Mouse (Mus musculus) CD8-positive naive resting alpha-beta T cell, adult 2 months (primary cell): ENCODE results near the gene Gpr19.

Source experiments
- DNase-seq, 2 experiments: peaks; one replicate each; pipeline ENCODE4 v3.0.0; 2022; ENCODE audit warnings: low read depth in 2 of 2, low spot score in 2 of 2

Gene Gpr19

DNA sequence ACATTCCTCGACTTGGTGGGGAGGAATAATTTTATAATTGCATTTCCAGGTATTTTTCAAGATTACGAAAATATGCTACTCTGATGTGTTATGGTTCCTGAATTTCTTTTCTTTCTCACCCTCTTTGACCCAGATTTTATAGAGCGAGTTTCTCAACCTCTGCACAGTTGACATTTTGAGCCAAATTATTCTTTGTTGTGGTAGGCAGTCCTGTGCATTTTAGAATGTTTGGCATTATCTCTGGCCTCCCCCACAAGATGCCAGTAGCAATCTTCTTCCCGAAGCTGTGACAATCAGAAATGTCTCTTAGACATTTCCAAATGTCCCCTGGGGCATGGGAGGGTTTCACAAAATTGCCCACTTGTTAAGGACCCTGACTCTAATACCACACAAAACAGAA, 25.3 kb upstream of the Gpr19 start:
- DNase-seq, result no peak

DNA sequence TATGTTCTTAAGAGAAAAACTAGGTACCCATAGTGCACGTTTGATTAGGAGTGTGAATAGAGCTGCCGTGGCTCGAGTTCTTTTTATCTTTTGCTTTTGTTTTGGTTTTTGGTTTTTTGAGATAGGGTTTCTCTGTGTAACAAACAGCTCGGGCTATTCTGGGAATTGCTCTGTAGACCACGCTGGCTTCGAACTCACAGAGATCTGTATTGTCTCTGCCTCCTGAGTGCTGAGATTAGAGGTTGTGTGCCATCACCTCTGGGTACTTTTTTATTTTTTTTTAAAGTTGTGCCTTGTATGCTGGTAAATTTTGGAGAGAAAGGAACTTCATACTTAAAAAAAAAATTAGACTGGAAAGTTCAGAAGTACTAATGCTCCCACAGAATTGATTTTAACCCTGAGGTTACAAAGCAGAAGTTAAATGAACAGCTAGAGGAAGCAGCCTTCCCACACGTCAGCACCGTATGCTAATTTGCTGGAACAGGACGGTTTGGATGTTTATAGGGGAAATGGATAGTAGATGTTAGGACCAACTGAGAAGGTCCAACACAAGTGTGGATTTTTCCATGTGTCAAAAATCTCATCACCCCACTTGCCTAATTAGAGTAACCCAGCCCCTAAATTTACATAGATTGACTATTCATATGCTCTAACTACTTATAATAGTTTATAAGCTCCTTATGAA, 24.3 kb upstream of the Gpr19 start:
- no peak for DNase-seq

DNA sequence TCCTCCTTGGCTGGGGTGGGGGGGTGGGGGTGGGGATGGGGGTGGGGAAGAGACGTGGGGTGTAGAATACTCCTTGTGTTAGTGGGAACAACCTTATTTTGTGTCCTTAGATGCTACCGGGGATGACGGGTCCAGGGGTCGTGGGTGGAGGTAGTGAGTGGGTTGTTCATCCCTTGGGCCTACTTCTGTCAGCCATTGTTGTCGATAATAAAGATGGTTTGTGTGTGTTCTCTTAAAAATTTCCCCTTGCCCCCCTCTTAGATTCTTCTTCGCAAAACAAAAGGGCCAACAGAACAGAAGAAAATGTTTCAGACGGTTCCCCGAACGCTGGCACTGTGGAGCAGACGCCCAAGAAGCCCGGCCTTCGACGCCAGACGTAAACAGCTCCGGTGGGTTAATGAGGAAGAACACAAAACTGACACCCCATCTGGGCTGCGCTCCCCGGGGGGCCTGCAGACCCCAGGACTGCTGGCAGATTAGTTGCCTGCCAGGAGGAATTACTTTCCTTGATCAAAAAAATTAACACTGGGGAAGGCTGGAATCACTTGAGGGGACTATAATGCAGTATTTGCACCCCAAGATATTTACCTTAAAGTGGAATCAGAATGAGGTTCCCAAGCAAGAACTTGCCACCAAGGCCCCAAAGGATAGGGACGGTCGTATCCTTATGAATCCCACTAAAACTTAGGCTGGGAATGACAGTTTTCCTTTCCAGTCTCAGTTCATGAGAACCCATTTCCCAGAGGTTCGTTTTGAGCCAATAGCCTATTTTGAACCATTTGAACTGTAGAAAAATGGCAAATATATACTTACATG, 23.5 kb upstream of the Gpr19 start:
- no peak for DNase-seq

DNA sequence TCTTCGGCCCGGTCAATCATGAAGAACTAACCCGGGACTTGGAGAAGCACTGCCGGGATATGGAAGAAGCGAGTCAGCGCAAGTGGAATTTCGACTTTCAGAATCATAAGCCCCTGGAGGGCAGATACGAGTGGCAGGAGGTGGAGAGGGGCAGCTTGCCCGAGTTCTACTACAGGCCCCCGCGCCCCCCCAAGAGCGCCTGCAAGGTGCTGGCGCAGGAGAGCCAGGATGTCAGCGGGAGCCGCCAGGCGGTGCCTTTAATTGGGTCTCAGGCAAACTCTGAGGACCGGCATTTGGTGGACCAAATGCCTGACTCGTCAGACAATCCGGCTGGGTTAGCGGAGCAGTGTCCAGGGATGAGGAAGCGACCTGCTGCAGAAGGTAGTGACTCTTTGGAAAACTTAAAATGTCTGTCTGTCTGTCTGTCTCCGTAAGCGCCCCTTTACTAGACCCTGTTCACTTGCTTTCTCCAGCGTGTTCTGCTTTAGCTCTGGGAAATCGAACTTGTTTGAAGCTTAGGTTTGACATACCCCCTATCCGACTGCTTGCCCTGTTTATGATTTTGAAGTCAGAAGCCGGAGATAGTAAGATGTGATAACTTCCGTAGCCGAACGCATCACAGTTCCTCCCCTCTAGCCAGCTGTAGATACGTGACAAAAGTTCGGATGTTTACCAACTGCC, 22.8 kb upstream of the Gpr19 start:
- DNase-seq, result peak in 1 of 2 experiments; percentile 60

DNA sequence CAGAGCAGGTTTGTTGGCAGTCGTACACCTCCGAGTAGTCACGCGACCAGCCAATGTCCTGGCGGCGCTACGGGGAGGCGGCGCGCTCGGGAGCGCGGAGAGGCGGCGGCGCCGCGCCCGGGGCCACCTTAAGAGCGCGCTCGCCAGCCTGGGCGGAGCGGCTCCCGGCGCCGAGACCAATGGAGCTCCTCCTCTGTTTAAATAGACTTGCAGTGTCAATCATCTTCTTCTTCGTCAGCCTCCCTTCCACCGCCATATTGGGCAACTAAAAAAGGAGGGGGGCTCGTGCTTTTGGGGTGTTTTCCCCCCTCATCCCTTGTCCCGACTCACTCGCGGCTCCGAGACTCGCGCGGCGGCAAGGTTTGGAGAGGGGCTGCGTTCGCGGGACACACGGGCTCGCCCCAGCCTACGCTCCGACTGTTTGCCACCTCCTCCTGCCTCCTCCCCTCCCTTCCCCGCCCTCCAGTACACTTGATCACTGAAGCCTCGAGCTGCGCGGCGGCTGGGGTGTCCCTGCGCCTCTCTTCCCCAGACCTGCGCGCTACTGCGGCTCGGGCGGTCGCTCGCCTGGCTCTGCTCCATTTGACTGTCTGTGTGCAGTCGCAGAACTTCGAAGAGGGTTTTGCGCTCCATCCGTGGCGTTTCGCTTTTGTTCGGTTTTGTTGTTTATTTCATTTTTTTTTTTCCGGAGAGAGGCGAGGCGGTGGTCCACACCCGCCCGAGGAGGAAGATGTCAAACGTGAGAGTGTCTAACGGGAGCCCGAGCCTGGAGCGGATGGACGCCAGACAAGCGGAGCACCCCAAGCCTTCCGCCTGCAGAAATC, 22.0 kb upstream of the Gpr19 start, which contains the start of gene Cdkn1b:
Gene Cdkn1b (plus strand): TSS at position 212 of the 824 bp plus-strand sequence.
- peak; percentile 84 to 85 for DNase-seq

DNA sequence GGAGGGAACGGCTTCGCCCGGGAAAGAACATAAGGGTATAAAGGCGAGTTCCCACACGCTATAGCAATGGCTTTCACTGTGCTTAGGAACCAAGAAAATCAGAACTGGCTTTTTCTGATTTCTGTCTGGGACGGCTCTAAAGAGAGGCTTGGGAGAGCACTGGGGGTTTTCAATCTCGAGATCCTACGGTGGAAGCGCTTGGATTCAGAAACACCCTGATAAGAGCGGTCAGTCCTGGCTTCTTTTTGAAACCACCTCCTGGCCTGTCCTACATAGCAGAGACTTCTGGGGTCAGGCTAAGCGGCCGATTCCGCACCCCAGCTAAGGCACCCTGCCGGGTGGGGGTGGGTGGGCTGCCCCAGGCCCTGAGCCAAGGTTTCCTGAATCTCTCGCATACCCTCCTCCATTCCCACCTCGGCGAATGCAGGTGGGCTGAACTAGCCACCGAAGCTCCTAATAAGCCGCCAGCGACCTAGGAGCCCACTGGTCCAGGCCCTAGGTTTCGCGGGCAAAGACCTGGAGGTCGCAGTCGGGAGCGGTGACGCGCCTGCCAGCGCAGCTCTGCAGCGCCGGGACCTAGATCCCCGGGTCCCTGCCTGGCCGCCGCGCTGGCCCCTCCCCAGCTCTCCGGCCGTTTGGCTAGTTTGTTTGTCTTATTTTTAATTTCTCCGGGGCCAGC, 21.3 kb upstream of the Gpr19 start:
- DNase-seq, result no peak

DNA sequence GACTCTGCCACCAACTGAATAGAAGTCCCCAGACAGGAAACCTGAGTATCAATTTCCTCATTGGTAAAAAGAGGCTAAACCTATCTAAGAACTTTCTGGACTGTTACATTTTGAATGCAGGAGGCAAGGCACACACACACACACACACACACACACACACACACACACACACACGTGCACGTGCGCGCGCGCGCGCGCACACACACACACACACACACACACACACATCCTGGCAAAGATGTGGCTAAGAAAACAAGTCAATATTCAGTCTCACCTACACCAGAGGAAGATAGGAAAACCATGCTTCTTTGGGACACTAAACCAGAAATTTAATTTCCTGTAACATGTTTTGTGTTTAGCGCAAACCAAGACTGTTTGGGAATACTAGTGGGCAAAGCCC, 20.4 kb upstream of the Gpr19 start:
- DNase-seq, result no peak

DNA sequence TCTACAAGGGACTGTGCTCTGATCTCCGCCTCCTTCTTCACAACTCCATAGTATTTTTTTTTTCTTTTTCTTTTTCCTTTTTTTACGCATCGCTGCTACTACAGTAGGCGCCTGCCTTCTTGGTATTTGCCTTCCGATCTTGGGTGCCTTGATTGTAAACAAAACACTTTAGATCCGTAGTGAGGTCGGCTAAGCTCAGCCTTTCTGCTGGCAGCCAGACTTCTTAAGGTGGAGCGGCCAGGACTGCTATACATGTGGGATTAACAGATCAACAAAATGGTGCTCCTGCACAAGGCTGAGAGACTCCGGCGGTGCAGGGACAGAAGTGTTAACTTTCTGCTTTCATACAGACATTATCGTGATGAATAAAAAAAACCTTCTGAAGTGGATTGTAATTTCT, 18.7 kb upstream of the Gpr19 start:
- peak; percentile 57 to 65 for DNase-seq

DNA sequence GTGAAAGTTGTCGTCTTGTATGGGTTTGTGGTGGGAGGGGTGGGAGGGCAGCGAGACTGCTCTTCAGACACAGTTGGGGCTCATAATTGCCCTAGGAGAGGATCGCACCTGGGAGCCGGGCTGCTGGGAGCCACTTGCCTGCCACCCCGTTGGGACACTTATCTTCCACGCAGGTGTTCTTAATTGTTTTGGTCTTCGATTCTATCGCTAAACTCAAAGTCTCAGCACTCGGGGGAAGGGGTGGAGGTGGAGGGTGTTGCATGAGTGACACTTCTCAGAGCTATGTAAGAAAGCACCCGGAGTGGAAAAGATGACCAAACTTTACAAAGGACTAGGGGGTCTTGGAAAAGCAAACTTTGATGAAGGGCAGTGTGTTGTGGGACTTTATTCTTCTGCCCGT, 18.3 kb upstream of the Gpr19 start:
- DNase-seq, result peak in 1 of 2 experiments; percentile 44

DNA sequence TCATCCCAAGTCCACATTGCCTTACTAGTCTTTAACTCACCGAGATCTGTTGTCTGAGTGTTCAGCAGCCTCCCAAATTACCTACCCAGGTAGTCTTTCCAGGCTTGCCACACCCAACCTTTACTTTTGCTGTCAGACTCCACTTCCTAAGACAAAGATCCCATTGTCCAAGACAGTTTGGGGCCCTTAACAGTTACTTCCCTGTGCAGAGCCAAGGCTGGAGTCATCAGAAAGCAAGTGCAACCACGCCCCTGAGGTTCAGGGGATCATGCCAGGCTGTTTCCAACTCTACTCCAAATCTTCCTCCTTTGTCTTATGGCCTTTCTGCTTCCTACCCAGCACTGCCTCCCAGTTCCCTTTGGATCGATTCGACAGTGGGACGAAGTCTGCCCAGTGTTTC, 16.1 kb upstream of the Gpr19 start:
- DNase-seq, result no peak

DNA sequence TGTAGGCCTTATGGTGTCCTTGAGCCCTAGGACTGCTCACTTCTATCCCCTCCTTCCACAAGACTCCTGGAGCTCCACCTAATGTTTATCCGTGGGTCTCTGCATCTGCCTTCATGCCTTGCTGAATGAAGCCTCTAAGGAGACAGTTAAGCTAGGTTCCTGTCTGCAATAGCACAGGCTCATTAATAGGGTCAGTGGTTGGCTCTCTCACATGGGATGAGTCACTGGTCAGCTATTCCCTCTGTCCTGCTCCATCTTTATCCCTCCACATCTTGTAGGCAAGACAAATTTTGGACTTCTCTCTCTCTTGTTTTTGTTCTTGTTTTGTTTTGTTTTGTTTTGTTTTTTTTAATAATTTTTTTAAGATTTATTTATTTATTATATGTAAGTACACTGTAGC, 7.4 kb upstream of the Gpr19 start:
- DNase-seq, result no peak

DNA sequence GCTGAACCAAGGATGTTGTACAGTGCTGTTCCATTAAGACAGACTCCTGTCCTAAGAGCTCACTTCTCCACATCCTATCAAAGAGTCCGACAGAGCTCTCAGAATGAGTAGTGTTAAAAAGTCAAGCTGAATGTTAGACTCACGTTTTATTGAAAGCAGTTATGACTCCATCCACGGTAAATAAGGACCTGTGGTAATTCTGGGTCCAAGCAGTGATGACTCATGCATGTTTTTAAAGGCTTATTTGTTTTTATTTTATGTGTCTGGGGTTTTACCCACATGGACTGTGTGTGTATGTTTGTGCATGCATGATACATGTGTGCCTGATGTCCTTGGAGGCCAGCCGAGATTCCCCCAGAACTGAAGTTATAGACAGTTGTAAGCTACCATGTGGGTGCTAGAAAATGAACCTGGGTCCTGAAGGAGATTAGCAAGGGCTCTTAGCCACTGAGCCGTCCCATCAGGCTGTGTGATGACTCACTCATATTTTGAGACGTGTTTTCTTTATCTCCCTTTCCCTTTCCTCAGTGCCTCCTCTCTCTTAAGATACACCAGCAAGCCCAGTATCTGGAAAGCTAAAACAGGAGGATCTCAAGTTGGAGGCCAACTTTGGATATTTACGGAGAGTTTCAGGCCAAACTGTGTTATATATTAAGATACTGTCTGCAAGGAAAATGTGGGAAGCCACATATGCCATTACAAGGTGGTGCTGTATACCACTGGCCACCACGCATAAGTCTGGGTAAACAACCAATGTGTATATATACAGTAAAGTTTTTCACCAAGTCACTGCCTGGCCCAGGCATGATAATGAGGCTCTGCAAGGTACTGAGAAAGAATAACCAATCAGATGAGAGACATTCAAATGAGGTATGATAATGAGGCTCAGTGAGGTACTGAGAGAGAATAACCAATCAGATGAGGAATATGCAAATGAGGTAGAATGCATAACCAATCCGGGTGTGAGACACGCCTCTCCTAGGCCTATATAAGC, 5.8 kb upstream of the Gpr19 start:
- DNase-seq, result no peak

DNA sequence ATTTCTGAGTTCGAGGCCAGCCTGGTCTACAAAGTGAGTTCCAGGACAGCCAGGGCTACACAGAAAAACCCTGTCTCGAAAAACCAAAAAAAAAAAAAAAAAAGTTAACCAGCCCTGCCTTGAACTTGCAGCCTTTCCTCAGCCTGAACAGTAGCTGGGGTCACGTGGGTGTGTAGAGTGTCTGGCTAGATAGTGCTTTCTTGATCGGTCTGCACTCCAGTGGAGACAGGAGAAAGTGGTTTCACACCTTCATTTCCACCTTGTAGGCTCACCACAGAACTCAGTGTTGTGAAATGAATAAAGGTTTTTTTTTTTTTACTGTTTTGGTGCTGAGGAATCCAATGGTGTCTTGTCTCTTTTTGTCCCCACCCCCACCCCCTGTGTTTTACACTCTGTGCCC, 5.0 kb upstream of the Gpr19 start:
- DNase-seq, result no peak

DNA sequence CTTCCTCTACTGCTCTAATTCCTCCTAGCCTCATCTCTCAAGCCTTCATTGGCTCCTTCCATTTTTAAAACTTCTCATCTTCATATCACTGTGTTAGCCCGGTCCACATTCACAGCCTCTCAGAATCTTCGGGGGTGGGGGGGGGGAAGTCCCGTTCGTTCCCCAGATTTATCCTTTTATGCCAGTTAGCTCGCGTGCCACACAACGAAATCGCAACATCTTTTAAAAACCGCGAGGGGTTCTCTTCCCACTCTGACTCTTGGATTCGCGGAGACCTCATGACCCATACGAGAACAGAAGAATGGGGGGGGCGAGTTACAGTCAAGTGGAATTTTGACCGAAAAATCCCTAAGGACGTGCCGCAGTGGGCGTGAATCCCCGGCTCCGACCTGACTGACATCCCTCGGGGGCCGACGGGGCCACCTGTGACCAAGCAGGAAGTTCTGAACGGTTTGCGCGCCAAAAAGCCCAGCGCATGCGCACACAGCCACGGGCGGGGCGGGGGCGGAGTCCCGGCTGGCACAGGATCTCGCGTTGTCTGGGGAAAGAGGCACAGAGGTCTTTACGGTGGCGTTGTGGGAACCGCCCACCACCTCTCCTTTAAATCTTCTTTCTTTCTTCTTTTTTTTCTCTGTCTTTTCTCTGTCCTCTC, 809 bp downstream of the Gpr19 start:
- DNase-seq, result peak; percentile 97 to 98

DNA sequence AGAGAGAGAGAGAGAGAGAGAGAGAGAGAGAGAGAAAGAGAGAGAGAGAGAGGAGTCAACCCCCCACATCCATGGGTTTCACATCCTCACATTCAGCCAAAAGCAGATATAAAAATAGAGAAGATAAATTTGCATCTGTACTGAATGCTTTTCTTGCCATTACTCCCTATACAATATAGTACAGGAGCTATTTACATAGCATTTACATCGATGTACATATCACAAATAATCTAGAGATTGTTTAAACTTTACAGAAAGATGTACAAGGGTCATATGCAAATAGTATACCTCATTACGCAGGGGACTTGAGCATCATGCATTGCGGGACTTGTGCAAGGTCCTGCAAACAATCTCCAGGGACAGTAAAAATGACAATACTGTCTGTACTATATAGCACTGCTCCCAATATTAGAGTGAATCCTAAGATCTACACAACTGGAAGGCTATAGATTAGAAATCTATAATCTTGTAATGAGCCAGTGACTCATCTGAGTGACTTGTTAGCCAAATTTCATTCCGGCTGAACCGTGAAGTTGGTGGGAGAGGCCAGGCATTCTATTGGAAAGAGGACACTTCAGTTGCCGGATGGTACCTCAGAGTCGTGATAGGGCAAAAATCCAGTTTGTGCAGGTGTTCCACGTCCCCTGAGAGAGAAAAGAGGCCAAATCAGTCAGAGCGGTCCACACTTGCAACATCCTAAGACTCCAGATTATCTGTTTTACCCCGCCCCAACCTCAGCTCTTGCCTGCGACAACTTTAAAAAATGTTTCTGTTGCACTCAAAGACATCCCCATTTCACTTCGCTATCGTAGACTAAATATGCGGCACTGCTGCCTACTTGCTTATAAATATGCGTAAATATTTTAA, 1.6 kb downstream of the Gpr19 start:
- DNase-seq, result no peak

DNA sequence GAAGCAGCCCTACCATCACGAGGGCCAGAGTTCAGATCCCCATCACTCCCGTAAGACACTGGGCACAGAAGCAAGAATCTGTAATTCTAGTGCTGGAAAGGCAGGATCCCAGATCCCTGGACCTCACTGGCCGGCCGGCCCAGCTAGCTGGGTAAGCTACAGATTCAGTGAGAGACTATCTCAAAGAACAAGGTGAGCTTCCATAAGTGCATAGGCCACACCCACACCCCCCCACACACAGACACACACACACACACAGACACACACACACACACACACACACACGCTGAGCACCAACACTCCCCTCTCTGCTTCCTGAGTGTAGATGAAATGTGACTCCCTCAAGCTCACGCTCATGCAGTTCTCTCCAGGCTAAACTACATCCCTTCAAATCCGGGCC, 7.9 kb downstream of the Gpr19 start:
- DNase-seq, result no peak

DNA sequence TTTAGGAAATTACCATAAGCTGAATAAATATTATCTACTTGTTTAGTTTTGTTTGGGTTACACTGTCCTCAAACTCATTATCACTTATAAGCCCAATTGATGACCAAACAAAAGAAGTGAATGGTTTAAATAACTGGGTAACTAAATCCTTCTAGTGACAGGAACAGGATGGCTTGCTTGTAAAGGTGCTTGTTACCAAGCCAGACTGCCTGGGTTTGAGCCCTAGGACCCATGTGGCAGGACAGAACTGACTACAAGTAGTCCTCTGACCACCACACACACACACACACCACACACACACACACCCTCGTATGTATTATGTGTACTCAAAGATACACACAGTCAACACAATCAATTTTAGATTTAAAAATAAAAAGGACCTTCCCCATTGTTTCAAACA, 8.6 kb downstream of the Gpr19 start:
- no peak for DNase-seq

DNA sequence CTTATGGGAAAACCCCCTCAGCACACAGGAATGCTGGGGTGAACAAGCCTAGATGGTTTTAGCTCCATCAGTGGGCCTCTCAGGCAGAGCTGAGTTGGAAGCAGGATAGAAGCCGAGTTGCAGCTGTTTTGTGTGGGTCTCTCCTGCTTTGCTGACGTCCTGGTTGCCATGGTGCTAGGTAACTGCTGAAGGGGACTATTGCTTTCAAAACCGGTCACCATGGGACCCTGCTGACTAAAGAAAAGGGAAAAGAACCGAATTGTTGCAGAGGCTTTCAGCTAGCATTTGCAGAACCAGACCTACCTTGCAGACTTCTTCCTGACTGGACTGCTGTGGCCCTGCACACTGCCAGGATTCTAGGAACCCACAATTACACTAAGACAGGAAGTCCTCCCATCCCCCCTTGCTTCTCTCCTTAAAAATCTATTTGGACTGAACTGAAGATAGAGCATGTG, 9.8 kb downstream of the Gpr19 start:
- DNase-seq, result no peak
